Mouse (Mus musculus): Measurements from ENCODE around the gene Agfg2. TPM values are rescaled to one million over a fixed set of nuclear protein-coding genes. Genes with fewer than 3 reads are reported as not detected.

Gene Agfg2
- polyA plus RNA-seq, 1 experiment from 2014 or later, result 18.1 TPM

- H3K27me3 ChIP-seq, result no peaks in the 10 kb centered on the region
- H3K4me2 ChIP-seq (replicated peaks), result no peak overlapping the region
- no peak overlapping the region for H3K9ac ChIP-seq
- ATAC-seq (ENCODE audit: insufficient number of reproducible peaks, low FRiP score, low TSS enrichment, low read depth), result no peak
- WGBS, result 58% methylated on average over 6 of the region's 6 CpGs
- no peaks in the 10 kb centered on the region for H3K4me1 ChIP-seq
- H3K36me3 ChIP-seq, result no peaks in the 10 kb centered on the region
- no peak overlapping the region for H3K27ac ChIP-seq (replicated peaks)
- no peak overlapping the region for H3K4me3 ChIP-seq (replicated peaks)
- no peaks in the 10 kb centered on the region for H3K9me3 ChIP-seq (replicated peaks)
Measured at GRCm38 (mm10) chr5:137705242-137705641, 20.7 kb upstream of the Agfg2 start.

GRCm38 (mm10) chr5:137699850-137700249, 15.3 kb upstream of the Agfg2 start:
- no peak overlapping the region for H3K27ac ChIP-seq (replicated peaks)
- H3K4me2 ChIP-seq (replicated peaks), result no peak overlapping the region
- no peak overlapping the region for H3K9ac ChIP-seq
- H3K4me3 ChIP-seq (replicated peaks), result no peak overlapping the region
- H3K4me1 ChIP-seq, result no peaks in the 10 kb centered on the region
- no peak for ATAC-seq (ENCODE audit: insufficient number of reproducible peaks, low FRiP score, low TSS enrichment, low read depth)
- H3K27me3 ChIP-seq, result no peaks in the 10 kb centered on the region
- H3K36me3 ChIP-seq, result no peaks in the 10 kb centered on the region
- WGBS, result 47% methylated on average over 2 of the region's 2 CpGs
- H3K9me3 ChIP-seq (replicated peaks), result no peaks in the 10 kb centered on the region

- Histone ChIP-seq H3K27ac (replicated peaks) (no peak overlapping the region), H3K4me3 (replicated peaks) (no peak overlapping the region), H3K27me3 (no peaks in the 10 kb centered on the region), H3K4me2 (replicated peaks) (no peak overlapping the region), H3K4me1 (no peaks in the 10 kb centered on the region), H3K9ac (no peak overlapping the region), H3K9me3 (replicated peaks) (no peaks in the 10 kb centered on the region), H3K36me3 (no peaks in the 10 kb centered on the region)
- no peak for ATAC-seq (ENCODE audit: insufficient number of reproducible peaks, low FRiP score, low TSS enrichment, low read depth)
- WGBS, result 62% methylated on average over 3 of the region's 3 CpGs
Measured at GRCm38 (mm10) chr5:137699080-137699479, 14.6 kb upstream of the Agfg2 start.

- Histone ChIP-seq H3K36me3 (no peaks in the 10 kb centered on the region), H3K9me3 (replicated peaks) (no peaks in the 10 kb centered on the region), H3K4me1 (no peaks in the 10 kb centered on the region), H3K4me2 (replicated peaks) (no peak overlapping the region), H3K9ac (no peak overlapping the region), H3K27ac (replicated peaks) (no peak overlapping the region), H3K27me3 (no peaks in the 10 kb centered on the region), H3K4me3 (replicated peaks) (no peak overlapping the region)
- ATAC-seq (ENCODE audit: insufficient number of reproducible peaks, low FRiP score, low TSS enrichment, low read depth), result no peak
- 68% methylated on average over 4 of the region's 4 CpGs for WGBS
Measured at GRCm38 (mm10) chr5:137695930-137696329, 11.4 kb upstream of the Agfg2 start.

- whole genome bisulfite sequencing, result 58% methylated on average over 3 of the region's 3 CpGs
- Histone ChIP-seq H3K36me3 (no peaks in the 10 kb centered on the region), H3K4me2 (replicated peaks) (no peak overlapping the region), H3K27me3 (no peaks in the 10 kb centered on the region), H3K9me3 (replicated peaks) (no peaks in the 10 kb centered on the region), H3K9ac (no peak overlapping the region), H3K4me3 (replicated peaks) (no peak overlapping the region), H3K4me1 (no peaks in the 10 kb centered on the region), H3K27ac (replicated peaks) (no peak overlapping the region)
- no peak for ATAC-seq (ENCODE audit: insufficient number of reproducible peaks, low FRiP score, low TSS enrichment, low read depth)
Measured at GRCm38 (mm10) chr5:137694796-137695195, 10.3 kb upstream of the Agfg2 start.

- no peaks in the 10 kb centered on the region for H3K27me3 ChIP-seq
- no peak for ATAC-seq (ENCODE audit: insufficient number of reproducible peaks, low FRiP score, low TSS enrichment, low read depth)
- H3K36me3 ChIP-seq, result no peaks in the 10 kb centered on the region
- no peaks in the 10 kb centered on the region for H3K9me3 ChIP-seq (replicated peaks)
- no peaks in the 10 kb centered on the region for H3K4me1 ChIP-seq
- H3K4me3 ChIP-seq (replicated peaks), result no peak overlapping the region
- H3K27ac ChIP-seq (replicated peaks), result no peak overlapping the region
- H3K4me2 ChIP-seq (replicated peaks), result no peak overlapping the region
- 61% methylated on average over 1 of the region's 1 CpGs for WGBS
- no peak overlapping the region for H3K9ac ChIP-seq
Measured at GRCm38 (mm10) chr5:137691881-137692280, 7.4 kb upstream of the Agfg2 start.

GRCm38 (mm10) chr5:137690531-137690930, 6.0 kb upstream of the Agfg2 start:
- H3K9me3 ChIP-seq (replicated peaks), result no peaks in the 10 kb centered on the region
- no peak overlapping the region for H3K4me3 ChIP-seq (replicated peaks)
- no peaks in the 10 kb centered on the region for H3K4me1 ChIP-seq
- WGBS, result 54% methylated on average over 9 of the region's 9 CpGs
- H3K27me3 ChIP-seq, result no peaks in the 10 kb centered on the region
- H3K4me2 ChIP-seq (replicated peaks), result no peak overlapping the region
- H3K9ac ChIP-seq, result no peak overlapping the region
- no peak overlapping the region for H3K27ac ChIP-seq (replicated peaks)
- H3K36me3 ChIP-seq, result no peaks in the 10 kb centered on the region
- no peak for ATAC-seq (ENCODE audit: insufficient number of reproducible peaks, low FRiP score, low TSS enrichment, low read depth)

- Histone ChIP-seq H3K36me3 (no peaks in the 10 kb centered on the region), H3K27ac (replicated peaks) (no peak overlapping the region), H3K4me3 (replicated peaks) (no peak overlapping the region), H3K9me3 (replicated peaks) (no peaks in the 10 kb centered on the region), H3K4me2 (replicated peaks) (no peak overlapping the region), H3K4me1 (0 out of 2 replicates have a peak, but pooled peaks cover 2% of the 10 kb centered on the region), H3K27me3 (no peaks in the 10 kb centered on the region), H3K9ac (no peak overlapping the region)
- no peak for ATAC-seq (ENCODE audit: insufficient number of reproducible peaks, low FRiP score, low TSS enrichment, low read depth)
- 86% methylated on average over 3 of the region's 3 CpGs for WGBS
Measured at GRCm38 (mm10) chr5:137689974-137690373, 5.4 kb upstream of the Agfg2 start.

GRCm38 (mm10) chr5:137686127-137686790, 1.7 kb upstream of the Agfg2 start:
- Histone ChIP-seq H3K27me3 (no peaks in the 10 kb centered on the region), H3K9me3 (replicated peaks) (no peaks in the 10 kb centered on the region), H3K4me1 (peaks cover 13% of the 10 kb centered on the region), H3K9ac (no peak overlapping the region), H3K4me3 (replicated peaks) (no peak overlapping the region), H3K4me2 (replicated peaks) (no peak overlapping the region), H3K36me3 (no peaks in the 10 kb centered on the region; the same call in 1 of the 2 replicates), H3K27ac (replicated peaks) (no peak overlapping the region)
- no peak for ATAC-seq (ENCODE audit: insufficient number of reproducible peaks, low FRiP score, low TSS enrichment, low read depth)
- WGBS, result 81% methylated on average over 6 of the region's 6 CpGs

GRCm38 (mm10) chr5:137685653-137686052, 1.1 kb upstream of the Agfg2 start:
- over 99% methylated on average over 3 of the region's 3 CpGs for WGBS
- H3K9ac ChIP-seq, result no peak overlapping the region
- no peak overlapping the region for H3K4me2 ChIP-seq (replicated peaks)
- no peaks in the 10 kb centered on the region for H3K9me3 ChIP-seq (replicated peaks)
- H3K36me3 ChIP-seq, result no peaks in the 10 kb centered on the region; the same call in 1 of the 2 replicates
- ATAC-seq (ENCODE audit: insufficient number of reproducible peaks, low FRiP score, low TSS enrichment, low read depth), result no peak
- peaks cover 13% of the 10 kb centered on the region for H3K4me1 ChIP-seq
- H3K27me3 ChIP-seq, result no peaks in the 10 kb centered on the region
- H3K4me3 ChIP-seq (replicated peaks), result no peak overlapping the region
- no peak overlapping the region for H3K27ac ChIP-seq (replicated peaks)

- Histone ChIP-seq H3K4me3 (replicated peaks) (peak overlapping the region; percentile 80), H3K27ac (replicated peaks) (peak overlapping the region; percentile 58; the same call in 1 of the 2 replicates), H3K36me3 (no peaks in the 10 kb centered on the region; the same call in 1 of the 2 replicates), H3K9ac (peak overlapping the region; percentile 50), H3K4me2 (replicated peaks) (peak overlapping the region; percentile 95), H3K4me1 (peaks cover 13% of the 10 kb centered on the region), H3K9me3 (replicated peaks) (no peaks in the 10 kb centered on the region), H3K27me3 (no peaks in the 10 kb centered on the region)
- no peak for ATAC-seq (ENCODE audit: insufficient number of reproducible peaks, low FRiP score, low TSS enrichment, low read depth)
- WGBS, result 9% methylated on average over 28 of the region's 28 CpGs
Measured at GRCm38 (mm10) chr5:137683388-137684293, 885 bp downstream of the Agfg2 start.
